Mouse (Mus musculus) hindbrain, embryonic 14.5 days (tissue): Measurements from ENCODE around the gene Olfr1298. TPM values are rescaled to one million over a fixed set of nuclear protein-coding genes. Genes with fewer than 3 reads are reported as not detected.

Experiments
- ATAC-seq: fragments of 200-750 bp; cut with Nextera tagmentation; 2 replicates; pipeline ENCODE4 v1.8.0; 2017; ENCODE audit warnings: moderate number of reproducible peaks, mild to moderate bottlenecking, moderate TSS enrichment, moderate library complexity; ENCODE audit not compliant: low FRiP score
- DNase-seq: peaks from one replicate; pipeline ENCODE4 v3.0.0-alpha.2; 2015; ENCODE audit warnings: low spot score
- H3K27ac ChIP-seq: fragments of 300-500 bp; sonication (generic); 2 replicates; pipeline ENCODE4 v1.5.1; 2014; ENCODE audit warnings: mild to moderate bottlenecking, moderate library complexity
- H3K27me3 ChIP-seq: fragments of 300-500 bp; sonication (generic); 2 replicates; pipeline ENCODE4 v1.6.1; 2014; ENCODE audit warnings: mild to moderate bottlenecking, low read length, mixed read lengths; ENCODE audit not compliant: control insufficient read depth, insufficient read depth
- H3K36me3 ChIP-seq: fragments of 300-500 bp; sonication (generic); replicated peaks from 2 replicates; pipeline ENCODE4 v1.6.1; 2014; ENCODE audit not compliant: control insufficient read depth, insufficient read depth
- H3K4me1 ChIP-seq: fragments of 300-500 bp; sonication (generic); replicated peaks from 2 replicates; pipeline ENCODE4 v1.6.1; 2014; ENCODE audit warnings: antibody characterized with exemption, low read length, mixed read lengths; ENCODE audit not compliant: control insufficient read depth, insufficient read depth
- H3K4me2 ChIP-seq: fragments of 300-500 bp; sonication (generic); replicated peaks from 2 replicates; pipeline ENCODE4 v1.6.1; 2014; ENCODE audit warnings: mild to moderate bottlenecking, moderate library complexity
- H3K4me3 ChIP-seq: fragments of 300-500 bp; sonication (generic); replicated peaks from 2 replicates; pipeline ENCODE4 v1.5.1; 2014; ENCODE audit warnings: mild to moderate bottlenecking, low read length
- H3K9ac ChIP-seq: fragments of 300-500 bp; sonication (generic); 2 replicates; pipeline ENCODE4 v1.6.1; 2014
- H3K9me3 ChIP-seq: fragments of 300-500 bp; sonication (generic); 2 replicates; pipeline ENCODE4 v1.6.1; 2016; ENCODE audit warnings: low read length; ENCODE audit not compliant: control insufficient read depth
- WGBS: fragments of 180-500 bp; shearing (Covaris S2); extraction: QIAGEN DNeasy Blood & Tissue Kit; methylation state at CpG from one replicate; pipeline ENCODE4 v1.1.7; 2014; 5-methylcytosine and 5-hydroxymethylcytosine counted together
- polyA plus RNA-seq: library from polyadenylated mRNA; unstranded; fragments of >200 nt; fragmentation: Nextera tagmentation; extraction: Ambion mirVana; gene quantifications from 2 replicates; pipeline ENCODE4 v1.2.1, GENCODE M21; 2014

Gene Olfr1298
- polyA plus RNA-seq: not detected in 2 replicates

DNA sequence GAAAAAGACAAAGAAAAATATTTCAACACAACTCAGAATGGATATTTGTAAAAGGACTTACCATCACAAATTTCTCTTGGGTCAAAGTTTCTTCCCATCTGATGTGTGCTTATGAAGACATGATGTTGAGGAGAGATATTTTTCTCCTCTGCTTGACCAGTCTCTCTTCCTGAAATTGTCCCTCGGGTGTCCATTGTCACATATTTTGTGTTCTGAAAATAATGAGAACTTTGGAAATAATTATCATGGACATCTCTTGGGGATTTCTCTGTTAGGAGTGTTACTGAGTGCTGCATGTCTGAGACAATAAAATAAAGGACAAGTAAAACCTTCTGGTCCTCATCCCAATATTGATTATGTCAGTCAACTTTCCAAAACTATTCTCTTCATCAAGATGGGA is at the start of gene Olfr1298:
Gene Olfr1298, minus strand, starts transcription at position 101 of the 400 bp plus-strand sequence.
- H3K4me3 ChIP-seq: no peak within 1 kb of the TSS
- no peak within 1 kb of the TSS for H3K9ac ChIP-seq
- ATAC-seq (no peak), DNase-seq (no peak)
- H3K4me2 ChIP-seq: no peak within 1 kb of the TSS
- WGBS: 89% methylated on average over 1 of the region's 1 CpGs
- no peaks in the 10 kb centered on the region for H3K27me3 ChIP-seq
- H3K9me3 ChIP-seq: no peaks in the 10 kb centered on the region
- H3K36me3 ChIP-seq: no peaks in the 10 kb centered on the region
- H3K4me1 ChIP-seq: no peaks in the 10 kb centered on the region
- no peak within 1 kb of the TSS for H3K27ac ChIP-seq

DNA sequence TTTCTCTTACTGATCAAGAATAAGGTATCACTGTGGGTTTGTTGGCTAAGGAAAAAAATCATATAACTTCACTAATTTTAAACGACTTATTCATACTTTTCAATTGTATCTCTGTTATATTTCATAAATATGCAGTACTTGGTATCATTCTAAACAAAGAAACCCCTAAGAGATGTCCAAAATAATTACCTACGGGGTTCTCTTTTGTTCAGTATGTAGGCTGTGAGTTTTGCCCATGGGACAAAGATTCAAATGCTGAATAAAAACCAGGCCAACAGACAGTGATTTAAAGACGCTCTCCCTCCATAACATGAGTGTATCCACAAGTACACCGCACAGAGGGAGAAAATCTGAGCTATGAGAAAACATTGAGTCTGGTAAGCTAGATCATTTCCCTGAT is 12.1 kb upstream of the Olfr1298 start, which contains the start of gene Olfr1299:
Gene Olfr1299, plus strand, starts transcription at position 301 of the 400 bp plus-strand sequence.
- Histone ChIP-seq H3K4me2 (no peak within 1 kb of the TSS), H3K27ac (no peak within 1 kb of the TSS), H3K9me3 (no peaks in the 10 kb centered on the region), H3K4me3 (no peak within 1 kb of the TSS), H3K27me3 (no peaks in the 10 kb centered on the region), H3K9ac (no peak within 1 kb of the TSS), H3K36me3 (no peaks in the 10 kb centered on the region), H3K4me1 (no peaks in the 10 kb centered on the region)
- no peak for DNase-seq
- WGBS: 75% methylated on average over 4 of the region's 4 CpGs
- ATAC-seq: no peak

DNA sequence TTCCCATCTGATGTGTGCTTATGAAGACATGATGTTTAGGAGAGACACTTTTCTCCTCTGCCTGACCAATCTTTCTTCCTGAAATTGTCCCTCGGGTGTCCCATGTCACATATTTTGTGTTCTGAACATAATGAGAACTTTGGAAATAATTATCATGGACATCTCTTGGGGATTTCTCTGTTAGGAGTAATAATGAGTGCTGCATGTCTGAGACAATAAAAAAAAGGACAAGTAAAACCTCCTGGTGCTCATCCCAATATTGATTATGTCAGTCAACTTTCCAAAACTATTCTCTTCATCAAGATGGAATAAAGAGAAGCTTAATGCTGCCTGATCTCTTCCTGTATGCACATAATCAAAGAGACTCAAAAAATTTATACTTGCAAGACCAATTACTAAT is 22.6 kb downstream of the Olfr1298 start, which contains the start of gene Olfr1297:
Gene Olfr1297, minus strand, starts transcription at position 101 of the 400 bp plus-strand sequence.
- H3K36me3 ChIP-seq: no peaks in the 10 kb centered on the region
- H3K4me2 ChIP-seq: no peak within 1 kb of the TSS
- DNase-seq (no peak), ATAC-seq (no peak)
- no peak within 1 kb of the TSS for H3K27ac ChIP-seq
- H3K9ac ChIP-seq: no peak within 1 kb of the TSS
- WGBS: 87% methylated on average over 1 of the region's 1 CpGs
- H3K4me3 ChIP-seq: no peak within 1 kb of the TSS
- no peaks in the 10 kb centered on the region for H3K4me1 ChIP-seq
- H3K9me3 ChIP-seq: no peaks in the 10 kb centered on the region
- no peaks in the 10 kb centered on the region for H3K27me3 ChIP-seq

Other genes starting within 250 kb of the Olfr1298 start
- not detected in 2 replicates for gene Olfr1286, start 226.1 kb downstream of the Olfr1298 start, polyA plus RNA-seq
- not detected in 2 replicates for gene Olfr1287, start 200.1 kb downstream of the Olfr1298 start, polyA plus RNA-seq
- not detected in 2 replicates for gene Olfr1288, start 175.1 kb downstream of the Olfr1298 start, polyA plus RNA-seq
- not detected in 2 replicates for gene Olfr1289, start 168.4 kb downstream of the Olfr1298 start, polyA plus RNA-seq
- gene Olfr1290, start 155.4 kb downstream of the Olfr1298 start, polyA plus RNA-seq: not detected in 2 replicates
- not detected in 2 replicates for gene Olfr1291-ps1, start 152.0 kb downstream of the Olfr1298 start, polyA plus RNA-seq
- not detected in 2 replicates for gene Olfr1293-ps, start 124.0 kb downstream of the Olfr1298 start, polyA plus RNA-seq
- not detected in 2 replicates for gene Olfr1294, start 108.9 kb downstream of the Olfr1298 start, polyA plus RNA-seq
- not detected in 2 replicates for gene Olfr1295, start 79.5 kb downstream of the Olfr1298 start, polyA plus RNA-seq
- not detected in 2 replicates for gene Olfr1297, start 22.7 kb downstream of the Olfr1298 start, polyA plus RNA-seq
- gene Olfr1299, start 12.2 kb upstream of the Olfr1298 start, polyA plus RNA-seq: not detected in 2 replicates
- not detected in 2 replicates for gene Olfr1301, start 101.8 kb upstream of the Olfr1298 start, polyA plus RNA-seq
- gene Olfr1302, start 128.2 kb upstream of the Olfr1298 start, polyA plus RNA-seq: not detected in 2 replicates
- not detected in 2 replicates for gene Olfr1303, start 171.1 kb upstream of the Olfr1298 start, polyA plus RNA-seq
- not detected in 2 replicates for gene Olfr1305, start 227.9 kb upstream of the Olfr1298 start, polyA plus RNA-seq